Mouse (Mus musculus): ENCODE measurements around the gene Arntl.
A peak's percentile ranks its signal among the peaks of the same experiment; 100 is the strongest.

The Arntl gene

GRCm38 (mm10) chr7:113208388-113208753 is 1.1 kb downstream of the Arntl start:
- DNase-seq (ENCODE audit: low read depth) = no peak

GRCm38 (mm10) chr7:113210441-113210840 is 3.2 kb downstream of the Arntl start:
- peak; percentile 7 for DNase-seq (ENCODE audit: low read depth)

GRCm38 (mm10) chr7:113214245-113215169 is 7.2 kb downstream of the Arntl start:
- peak; percentile 66 for DNase-seq (ENCODE audit: low read depth)

GRCm38 (mm10) chr7:113216152-113216551 is 8.9 kb downstream of the Arntl start:
- no peak for DNase-seq (ENCODE audit: low read depth)

GRCm38 (mm10) chr7:113219416-113219815 is 12.2 kb downstream of the Arntl start:
- DNase-seq (ENCODE audit: low read depth) = peak; percentile 52

GRCm38 (mm10) chr7:113219864-113220263 is 12.6 kb downstream of the Arntl start:
- no peak for DNase-seq (ENCODE audit: low read depth)

GRCm38 (mm10) chr7:113220691-113221238 is 13.5 kb downstream of the Arntl start:
- peak; percentile 19 for DNase-seq (ENCODE audit: low read depth)

GRCm38 (mm10) chr7:113222821-113223220 is 15.6 kb downstream of the Arntl start:
- no peak for DNase-seq (ENCODE audit: low read depth)

GRCm38 (mm10) chr7:113224620-113225019 is 17.4 kb downstream of the Arntl start:
- DNase-seq (ENCODE audit: low read depth) = no peak

GRCm38 (mm10) chr7:113228498-113228897 is 21.2 kb downstream of the Arntl start:
- no peak for DNase-seq (ENCODE audit: low read depth)

- no peak for DNase-seq (ENCODE audit: low read depth)
Observed at GRCm38 (mm10) chr7:113236135-113236534, 28.9 kb downstream of the Arntl start.

GRCm38 (mm10) chr7:113238365-113238764 is 31.1 kb downstream of the Arntl start:
- DNase-seq (ENCODE audit: low read depth) = peak; percentile 17

- DNase-seq (ENCODE audit: low read depth) = no peak
Observed at GRCm38 (mm10) chr7:113239448-113240130, 32.3 kb downstream of the Arntl start.

GRCm38 (mm10) chr7:113240438-113240837 is 33.2 kb downstream of the Arntl start:
- no peak for DNase-seq (ENCODE audit: low read depth)

- DNase-seq (ENCODE audit: low read depth) = peak; percentile 82
Observed at GRCm38 (mm10) chr7:113241901-113242661, 34.8 kb downstream of the Arntl start.

GRCm38 (mm10) chr7:113242688-113243087 is 35.4 kb downstream of the Arntl start:
- DNase-seq (ENCODE audit: low read depth) = peak; percentile 31

- DNase-seq (ENCODE audit: low read depth) = no peak
Observed at GRCm38 (mm10) chr7:113245144-113245543, 37.9 kb downstream of the Arntl start.

- no peak for DNase-seq (ENCODE audit: low read depth)
Observed at GRCm38 (mm10) chr7:113246512-113246911, 39.2 kb downstream of the Arntl start.

GRCm38 (mm10) chr7:113247167-113247566 is 39.9 kb downstream of the Arntl start:
- DNase-seq (ENCODE audit: low read depth) = no peak

- DNase-seq (ENCODE audit: low read depth) = peak; percentile 68
Observed at GRCm38 (mm10) chr7:113249134-113249825, 42.0 kb downstream of the Arntl start.

GRCm38 (mm10) chr7:113250433-113250991 is 43.2 kb downstream of the Arntl start:
- DNase-seq (ENCODE audit: low read depth) = peak; percentile 72

Data from NIH3T3 (cell line).